Mouse (Mus musculus): ENCODE measurements at regions not wholly inside any gene's neighbourhood (a gene's known extent, or its start where the extent isn't known, plus 50 kb on each side); places are given as distances from the start of the nearest gene placed in this dataset.

- peak; percentile 72 for DNase-seq (ENCODE audit: low read depth, low spot score)
Measured at GRCm38 (mm10) chr8:65208791-65209190, 79.4 kb upstream of the BC030870 start.

- DNase-seq (ENCODE audit: low read depth, low spot score): peak; percentile 23
Measured at GRCm38 (mm10) chr8:65206202-65206601, 76.8 kb upstream of the BC030870 start.

DNA sequence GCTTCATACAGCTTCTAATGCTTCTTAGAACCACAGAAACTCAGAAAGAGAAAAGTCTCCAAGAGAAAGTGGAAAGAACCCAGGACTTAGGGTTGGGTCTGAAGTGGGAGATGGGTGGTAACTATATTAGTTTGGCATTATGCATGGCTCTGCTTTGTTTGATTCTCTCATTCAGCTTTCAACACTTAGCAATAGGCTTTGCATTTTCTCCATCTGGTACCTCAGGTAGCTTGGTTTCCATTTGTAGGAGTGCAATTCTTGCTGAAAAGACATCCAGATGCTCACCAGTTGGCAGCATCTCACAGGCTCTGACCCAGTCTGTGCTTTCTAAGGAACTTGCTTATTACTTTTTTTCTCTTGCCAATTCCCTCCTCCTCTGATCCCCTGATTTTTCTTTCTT lies 65.3 kb upstream of the BC030870 start:
- DNase-seq (ENCODE audit: low read depth, low spot score): no peak

DNA sequence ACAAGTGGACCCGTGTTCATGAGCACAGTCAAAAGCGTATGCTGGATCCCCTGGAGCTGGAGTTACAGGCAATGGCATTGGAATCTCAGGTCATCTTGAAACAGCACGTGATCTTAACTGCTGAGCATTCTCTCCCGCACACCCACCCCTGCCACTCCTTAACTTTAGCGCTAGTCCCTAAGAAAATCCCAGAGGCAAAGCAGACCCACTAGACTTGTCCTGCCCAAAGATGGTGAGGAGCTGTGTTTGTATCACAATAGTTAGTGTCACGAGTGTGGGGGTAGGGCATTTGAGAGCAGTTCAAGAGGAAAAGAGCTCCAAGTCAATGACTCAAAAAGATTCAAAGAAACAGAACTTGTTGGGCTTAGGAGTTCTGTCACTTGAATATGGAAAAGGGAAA lies 64.9 kb upstream of the BC030870 start:
- DNase-seq (ENCODE audit: low read depth, low spot score): peak; percentile 91

GRCm38 (mm10) chr8:65182346-65182745 lies 53.0 kb upstream of the BC030870 start:
- no peak for DNase-seq (ENCODE audit: low read depth, low spot score)

GRCm38 (mm10) chr8:65180447-65180846 lies 51.1 kb upstream of the BC030870 start:
- no peak for DNase-seq (ENCODE audit: low read depth, low spot score)
